ENCODE assay signal across 14 mouse cellular contexts in the genomic region with DNA sequence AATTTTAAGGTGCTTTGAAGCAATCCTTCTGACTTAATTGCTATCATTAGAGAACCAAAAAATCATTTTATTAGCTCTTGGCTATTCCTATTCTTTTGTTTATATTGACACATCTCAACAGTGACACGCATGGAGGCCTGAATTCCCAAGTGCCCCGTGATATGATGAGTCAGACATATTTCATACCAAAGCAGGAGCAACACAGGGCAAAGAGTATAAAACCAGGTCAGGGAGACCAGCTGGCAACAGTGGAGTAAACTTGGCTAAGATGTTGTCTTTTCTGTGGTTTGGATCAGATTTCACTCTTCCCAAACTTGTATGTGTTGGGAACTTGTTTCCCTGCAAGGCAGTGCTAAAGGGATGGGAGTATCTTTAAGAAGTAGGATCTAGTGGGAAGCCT.
DNase-seq lines count a peak whose midpoint lies in the region; ATAC-seq and TF ChIP-seq lines count a peak whose summit lies in the region.
"Had no signal": no experiment of that assay in that cellular context is flagged by ENCODE, and none has a peak within 500 bp of the region (broad histone marks: within the 10 kb centered on the region; RNA-seq: fewer than 3 reads in every experiment).

No protein-coding gene starts in this region.

- DNase-seq in kidney, adult 2 months = peak; percentile 45
- DNase-seq in kidney, postnatal 4 days = no peak
- DNase-seq in Patski (ENCODE audit: low read depth, low spot score) = peak; percentile 85
- DNase-seq in fibroblast of lung, adult 2 months (ENCODE audit: low read depth) = peak; percentile 96
- DNase-seq in lung, postnatal 14 days = peak; percentile 5
- DNase-seq in retina, postnatal 1 day = no peak
- DNase-seq in layer of hippocampus, adult 9-11 months = no peak
- DNase-seq: cerebellum, adult 2 months; embryo, embryonic 11 days; liver, embryonic 13.5 days; spleen, adult 18-20 months had no signal

- WGBS in kidney, adult 2 months = 36% methylated on average over 2 of the region's 2 CpGs

- POLR2A ChIA-PET in Patski (lab: Charles Lee) = no interaction called here

- ATAC-seq in Patski = peak; percentile 91

- no peaks in the 10 kb centered on the region for H3K4me1 ChIP-seq in kidney, adult 2 months (ENCODE audit: control insufficient read depth, insufficient read depth, low read length)
- H3K4me1 ChIP-seq: heart, embryonic 15.5 days; liver, embryonic 13.5 days had no signal

- no peaks in the 10 kb centered on the region for H3K27me3 ChIP-seq in kidney, adult 2 months (replicated peaks; ENCODE audit: control insufficient read depth, insufficient read depth, low read length)
- no peaks in the 10 kb centered on the region for H3K27me3 ChIP-seq in Patski
- H3K27me3 ChIP-seq: heart, embryonic 15.5 days; liver, embryonic 13.5 days had no signal

- in situ Hi-C loops in Patski (cut with MboI; ENCODE audit: low pct_unique_long_range_greater_than_20kb) = no loop called here

- H3K4me3 ChIP-seq in kidney, adult 2 months (ENCODE audit: insufficient read depth, low read depth, low read length) = no peak overlapping the region
- H3K4me3 ChIP-seq: heart, embryonic 15.5 days; liver, embryonic 13.5 days; midbrain, embryonic 10.5 days had no signal

- no peak for TF ChIP-seq POLR2A in kidney, adult 2 months (IDR thresholded peaks at IDR 0.05; ENCODE audit: low read depth, low read length)

- TF ChIP-seq CTCF in kidney, adult 2 months (conservative IDR thresholded peaks at IDR 0.05; ENCODE audit: insufficient read depth, insufficient read length, low read depth, low read length) = no peak
- TF ChIP-seq CTCF in Patski (IDR thresholded peaks at IDR 0.05) = no peak

- CTCF ChIA-PET in Patski (lab: Charles Lee) = no interaction called here

- no peaks in the 10 kb centered on the region for H3K36me3 ChIP-seq in kidney, adult 2 months (ENCODE audit: control insufficient read depth, insufficient read depth, low read length)
- H3K36me3 ChIP-seq: heart, embryonic 15.5 days; liver, embryonic 13.5 days; midbrain, embryonic 10.5 days had no signal

- no peak overlapping the region for H3K27ac ChIP-seq in kidney, adult 2 months (ENCODE audit: insufficient read depth, low read depth, low read length)
- H3K27ac ChIP-seq: heart, embryonic 15.5 days; hindbrain, embryonic 14.5 days; liver, embryonic 13.5 days; midbrain, embryonic 10.5 days had no signal

Comparison
In these comparisons a context has a peak if more than half of its experiments do, and no peak if none do; other contexts are left out.
1. DNase-seq: peak in kidney, adult 2 months (single experiment), Patski (single experiment), fibroblast of lung, adult 2 months (single experiment) and lung, postnatal 14 days (single experiment); none in kidney, postnatal 4 days (0 of 2), retina, postnatal 1 day (single experiment) and layer of hippocampus, adult 9-11 months (single experiment).